Mouse (Mus musculus) cerebellum, postnatal 4 days (tissue): ENCODE measurements around the gene Tcap.
A peak's percentile ranks its signal among the peaks of the same experiment; 100 is the strongest.

Experiments used
- DNase-seq, 2 experiments: peaks; one replicate each; pipeline ENCODE4 v3.0.0; 2022; ENCODE audit warnings: low spot score in 2 of 2, mixed read lengths in 1 of 2

Tcap gene

GRCm38 (mm10) chr11:98383261-98384030 is at the start of gene Tcap:
Tcap (plus strand) TSS chr11:98383811.
- no peak for DNase-seq

- peak in 1 of 2 experiments; percentile 66 for DNase-seq
Measured at GRCm38 (mm10) chr11:98333981-98334741, 49.5 kb upstream of the Tcap start.

GRCm38 (mm10) chr11:98335250-98335649 is 48.4 kb upstream of the Tcap start:
- no peak for DNase-seq

GRCm38 (mm10) chr11:98336245-98337107 is 47.1 kb upstream of the Tcap start:
- no peak for DNase-seq

GRCm38 (mm10) chr11:98338507-98338961 is 45.1 kb upstream of the Tcap start:
- peak in 1 of 2 experiments; percentile 81 for DNase-seq

GRCm38 (mm10) chr11:98339071-98339501 is 44.5 kb upstream of the Tcap start:
- no peak for DNase-seq

GRCm38 (mm10) chr11:98339679-98340287 is 43.8 kb upstream of the Tcap start:
- peak in 1 of 2 experiments; percentile 57 for DNase-seq

GRCm38 (mm10) chr11:98340597-98340996 is 43.0 kb upstream of the Tcap start:
- no peak for DNase-seq

GRCm38 (mm10) chr11:98341174-98341573 is 42.4 kb upstream of the Tcap start:
- DNase-seq = no peak

- DNase-seq = peak; percentile 97 to 99
Measured at GRCm38 (mm10) chr11:98342000-98342945, 41.3 kb upstream of the Tcap start.

GRCm38 (mm10) chr11:98345253-98345652 is 38.4 kb upstream of the Tcap start:
- peak; percentile 82 to 90 for DNase-seq

- DNase-seq = no peak
Measured at GRCm38 (mm10) chr11:98346168-98346567, 37.4 kb upstream of the Tcap start.

- no peak for DNase-seq
Measured at GRCm38 (mm10) chr11:98347385-98348082, 36.1 kb upstream of the Tcap start.

- DNase-seq = no peak
Measured at GRCm38 (mm10) chr11:98348083-98348961, 35.3 kb upstream of the Tcap start, which contains the start of gene Ppp1r1b. Ppp1r1b (plus strand) TSS chr11:98348404.

GRCm38 (mm10) chr11:98349308-98349707 is 34.3 kb upstream of the Tcap start:
- no peak for DNase-seq

- DNase-seq = no peak
Measured at GRCm38 (mm10) chr11:98352272-98352990, 31.2 kb upstream of the Tcap start.

GRCm38 (mm10) chr11:98353651-98354211 is 29.9 kb upstream of the Tcap start:
- DNase-seq = no peak
